Mouse (Mus musculus) olfactory bulb, adult 2 months (tissue): ENCODE data around the gene Ptrh2. TPM values are rescaled to one million over a fixed set of nuclear protein-coding genes. Genes with fewer than 3 reads are reported as not detected.

Source experiments
- H3K27ac ChIP-seq: fragments of 200-500 bp; 2 replicates; pipeline ENCODE4 v1.5.1; 2012; ENCODE audit warnings: low read depth, low read length; ENCODE audit not compliant: insufficient read depth
- H3K4me1 ChIP-seq: fragments of 200-500 bp; 2 replicates; pipeline ENCODE4 v1.6.1; 2012; ENCODE audit warnings: low read length; ENCODE audit not compliant: control insufficient read depth, insufficient read depth
- H3K4me3 ChIP-seq: fragments of 200-500 bp; 2 replicates; pipeline ENCODE4 v1.5.1; 2012; ENCODE audit warnings: mild to moderate bottlenecking, low read depth, low read length, moderate library complexity; ENCODE audit not compliant: insufficient read depth
- CTCF ChIP-seq: fragments of 200-500 bp; IDR thresholded peaks from 2 replicates; pipeline ENCODE4 v1.5.1; 2012; ENCODE audit warnings: low read depth, mild to moderate bottlenecking, low read length, moderate library complexity; ENCODE audit not compliant: insufficient read depth
- POLR2A ChIP-seq: fragments of 200-500 bp; IDR thresholded peaks from 2 replicates; pipeline ENCODE4 v1.6.1; 2012; ENCODE audit warnings: mild to moderate bottlenecking, low read depth, low read length, moderate library complexity; ENCODE audit not compliant: insufficient read depth
- WGBS: fragments of 180-500 bp; shearing (Covaris S2); methylation state at CpG from one replicate; pipeline ENCODE4 v1.1.7; 2018; 5-methylcytosine and 5-hydroxymethylcytosine counted together
- polyA plus RNA-seq: library from polyadenylated mRNA; stranded (reverse); fragments of >200 nt; gene quantifications from 2 replicates; pipeline ENCODE4 v1.2.4, GENCODE M21; 2012; ENCODE audit warnings: low replicate concordance; ENCODE audit not compliant: missing spikeins, insufficient read depth, insufficient read length

Gene Ptrh2
- polyA plus RNA-seq, 1 experiment: not detected

DNA sequence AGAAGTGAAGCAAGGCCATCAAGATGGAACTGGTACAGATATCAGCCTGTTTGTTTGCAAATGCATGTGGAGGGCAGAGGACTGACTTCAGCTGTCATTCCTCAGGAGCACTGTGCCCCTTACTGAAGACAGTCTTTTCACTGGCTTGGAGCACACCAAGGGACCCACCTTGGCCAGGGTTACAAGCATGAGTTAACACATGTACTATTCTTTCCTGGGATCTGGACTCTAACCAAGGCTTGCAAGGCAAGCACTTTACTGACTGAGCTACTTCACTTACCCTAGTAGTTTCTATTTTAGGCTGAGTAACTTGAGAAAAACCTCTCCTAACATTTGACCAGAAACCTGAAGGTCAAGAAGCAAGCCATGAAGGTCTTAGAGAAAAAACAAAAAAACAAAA is 30.8 kb downstream of the Ptrh2 start:
- Histone ChIP-seq H3K4me3 (no peak overlapping the region), H3K4me1 (no peaks in the 10 kb centered on the region), H3K27ac (no peak overlapping the region)
- TF ChIP-seq POLR2A: no peak
- no peak for TF ChIP-seq CTCF

DNA sequence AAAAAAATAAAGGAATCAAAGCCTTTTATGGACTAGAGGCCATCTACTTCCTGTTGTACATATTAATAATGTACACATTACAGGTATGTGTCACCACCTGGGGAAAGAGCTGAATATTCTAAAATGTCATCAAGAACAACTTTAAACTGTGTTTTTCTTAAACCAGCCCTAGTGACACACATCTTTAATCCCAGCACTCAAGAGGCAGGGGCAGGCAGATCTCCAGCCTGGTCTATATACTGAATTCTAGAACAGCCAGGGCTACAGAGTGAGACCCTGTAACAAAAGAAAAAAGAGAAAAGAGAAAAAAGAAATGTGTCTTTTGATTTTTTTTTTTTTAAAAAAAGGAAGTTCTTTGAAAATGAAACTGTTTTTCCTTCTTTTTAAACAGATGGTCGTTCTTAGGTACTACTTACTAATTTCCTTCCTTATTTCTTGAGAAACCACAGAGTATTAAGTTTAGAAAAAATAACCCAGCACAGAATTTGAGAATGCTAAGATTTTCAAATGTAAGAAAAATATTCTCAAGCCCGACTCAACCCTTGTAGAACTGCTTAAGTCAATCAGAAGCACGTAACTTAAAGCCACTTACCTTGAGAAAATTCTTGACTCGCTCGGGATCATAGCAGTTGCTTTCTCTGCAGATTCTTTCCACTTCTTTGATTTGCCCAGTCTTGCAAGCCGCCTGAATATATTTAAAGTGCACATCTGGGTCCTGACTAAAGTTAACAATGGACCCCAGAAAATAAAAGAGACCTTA is 33.7 kb downstream of the Ptrh2 start:
- 75% methylated on average over 6 of the region's 6 CpGs for WGBS
- Histone ChIP-seq H3K4me3 (no peak overlapping the region), H3K27ac (no peak overlapping the region), H3K4me1 (no peaks in the 10 kb centered on the region)
- TF ChIP-seq POLR2A (no peak), CTCF (no peak)

- TF ChIP-seq CTCF (no peak), POLR2A (no peak)
- Histone ChIP-seq H3K4me1 (no peaks in the 10 kb centered on the region), H3K4me3 (no peak overlapping the region), H3K27ac (no peak overlapping the region)
- 95% methylated on average over 3 of the region's 3 CpGs for WGBS
Observed at GRCm38 (mm10) chr11:86718369-86718768, 34.6 kb downstream of the Ptrh2 start.

DNA sequence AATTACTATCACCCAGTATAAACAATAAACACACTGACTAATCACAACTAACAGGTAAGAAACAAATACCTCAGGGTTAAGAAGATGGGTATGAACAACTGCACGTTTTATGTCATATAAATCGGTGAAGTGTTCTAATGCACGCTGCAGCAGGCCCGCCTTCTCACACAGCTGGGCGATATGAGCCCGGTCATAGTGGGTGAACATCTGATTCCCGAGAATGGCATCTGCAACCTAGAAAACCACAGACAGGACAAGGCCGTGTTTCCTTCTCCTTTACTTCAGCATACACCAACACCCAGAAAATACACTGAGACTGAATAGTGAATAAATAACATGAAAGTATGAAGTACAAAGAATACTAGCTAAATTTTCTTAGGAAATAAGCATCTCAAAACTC is 35.6 kb downstream of the Ptrh2 start:
- TF ChIP-seq CTCF: no peak
- no peak for TF ChIP-seq POLR2A
- Histone ChIP-seq H3K27ac (no peak overlapping the region), H3K4me3 (no peak overlapping the region), H3K4me1 (no peaks in the 10 kb centered on the region)
- WGBS: 92% methylated on average over 8 of the region's 8 CpGs

- 85% methylated on average over 3 of the region's 3 CpGs for WGBS
- no peaks in the 10 kb centered on the region for H3K4me1 ChIP-seq
- H3K4me3 ChIP-seq: no peak overlapping the region
- TF ChIP-seq POLR2A (no peak), CTCF (no peak)
- no peak overlapping the region for H3K27ac ChIP-seq
Observed at GRCm38 (mm10) chr11:86724004-86724403, 40.2 kb downstream of the Ptrh2 start.

GRCm38 (mm10) chr11:86724982-86725381 is 41.2 kb downstream of the Ptrh2 start:
- no peak for TF ChIP-seq CTCF
- TF ChIP-seq POLR2A: no peak
- H3K4me3 ChIP-seq: no peak overlapping the region
- no peak overlapping the region for H3K27ac ChIP-seq
- 87% methylated on average over 7 of the region's 7 CpGs for WGBS
- H3K4me1 ChIP-seq: no peaks in the 10 kb centered on the region

- no peak overlapping the region for H3K27ac ChIP-seq
- H3K4me3 ChIP-seq: no peak overlapping the region
- no peak for TF ChIP-seq POLR2A
- TF ChIP-seq CTCF: no peak
Observed at GRCm38 (mm10) chr11:86725607-86726006, 41.8 kb downstream of the Ptrh2 start.

GRCm38 (mm10) chr11:86731443-86731842 is 47.7 kb downstream of the Ptrh2 start:
- H3K4me1 ChIP-seq: no peaks in the 10 kb centered on the region
- WGBS: 26% methylated on average over 2 of the region's 2 CpGs
- TF ChIP-seq CTCF (no peak), POLR2A (no peak)
- H3K27ac ChIP-seq: peak overlapping the region; percentile 56; the same call in 1 of the 2 replicates
- no peak overlapping the region for H3K4me3 ChIP-seq

More at GRCm38 (mm10) chr11:86725607-86726006, 41.8 kb downstream of the Ptrh2 start:
- no peaks in the 10 kb centered on the region for H3K4me1 ChIP-seq

DNA sequence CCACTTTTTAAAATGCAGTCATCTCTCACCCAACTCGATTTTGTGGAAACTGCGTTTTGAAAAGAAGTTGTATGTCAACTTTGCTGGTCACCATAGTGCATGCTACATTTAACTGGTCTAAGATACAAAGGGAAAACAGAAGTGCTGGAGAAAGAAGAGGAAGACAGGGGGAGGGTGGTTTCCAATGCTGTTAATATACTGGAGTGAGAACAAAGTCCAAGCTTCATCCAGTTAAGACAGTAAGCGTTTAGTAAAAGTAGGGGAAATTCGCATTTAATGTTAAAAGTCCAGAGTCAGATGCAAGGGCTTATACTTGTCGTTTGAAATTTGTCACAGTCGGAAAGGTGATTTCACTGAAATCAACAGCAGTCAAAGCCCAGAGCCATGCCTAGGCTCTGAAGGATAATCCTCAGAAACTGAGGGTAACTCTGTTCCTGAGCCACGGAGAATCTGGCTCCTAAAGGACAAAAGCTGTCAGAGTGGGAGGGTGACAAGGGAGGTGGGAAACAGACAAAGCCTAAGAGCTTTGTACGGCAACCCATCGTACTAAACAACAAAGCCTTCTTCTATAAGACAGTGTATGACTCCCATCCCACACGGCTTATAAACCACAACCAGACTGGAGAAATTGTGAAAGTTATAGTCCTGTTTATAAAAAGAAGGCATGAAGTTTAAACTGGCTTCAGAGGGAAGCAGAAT is 50.6 kb downstream of the Ptrh2 start:
- no peak overlapping the region for H3K4me3 ChIP-seq
- peaks cover 2% of the 10 kb centered on the region; the same call in 1 of the 2 replicates for H3K4me1 ChIP-seq
- TF ChIP-seq POLR2A (no peak), CTCF (no peak)
- WGBS: 56% methylated on average over 10 of the region's 10 CpGs
- H3K27ac ChIP-seq: peak overlapping the region; percentile 33; the same call in 1 of the 2 replicates
